Mouse (Mus musculus) stomach, postnatal 0 days (tissue): ENCODE data around the gene Ccr7. TPM values are rescaled to one million over a fixed set of nuclear protein-coding genes. Genes with fewer than 3 reads are reported as not detected.

Experiments
- ATAC-seq: fragments of 200-750 bp; cut with Nextera tagmentation; 2 replicates; pipeline ENCODE4 v1.8.0; 2017; ENCODE audit not compliant: low FRiP score, low TSS enrichment
- DNase-seq: peaks from one replicate; pipeline ENCODE4 v3.0.0-alpha.2; 2016; ENCODE audit warnings: low spot score
- H3K27ac ChIP-seq: fragments of 300-500 bp; sonication (generic); replicated peaks from 2 replicates; pipeline ENCODE4 v1.5.1; 2014; ENCODE audit warnings: mild to moderate bottlenecking, control low read depth
- H3K27me3 ChIP-seq: fragments of 300-500 bp; sonication (generic); 2 replicates; pipeline ENCODE4 v1.6.1; 2014; ENCODE audit warnings: low read length; ENCODE audit not compliant: control insufficient read depth, insufficient read depth
- H3K36me3 ChIP-seq: fragments of 300-500 bp; sonication (generic); 2 replicates; pipeline ENCODE4 v1.6.1; 2014; ENCODE audit warnings: low read length, mixed read lengths; ENCODE audit not compliant: control insufficient read depth, insufficient read depth
- H3K4me1 ChIP-seq: fragments of 300-500 bp; sonication (generic); replicated peaks from 2 replicates; pipeline ENCODE4 v1.6.1; 2014; ENCODE audit warnings: antibody characterized with exemption; ENCODE audit not compliant: control insufficient read depth, insufficient read depth
- H3K4me2 ChIP-seq: fragments of 300-500 bp; sonication (generic); replicated peaks from 2 replicates; pipeline ENCODE4 v1.6.1; 2014; ENCODE audit warnings: low read depth, mild to moderate bottlenecking, control low read depth, moderate library complexity
- H3K4me3 ChIP-seq: fragments of 300-500 bp; sonication (generic); 2 replicates; pipeline ENCODE4 v1.5.1; 2014; ENCODE audit warnings: low read depth, low read length, control low read depth
- H3K9ac ChIP-seq: fragments of 300-500 bp; sonication (generic); 2 replicates; pipeline ENCODE4 v1.6.1; 2014; ENCODE audit warnings: mild to moderate bottlenecking, low read length, control low read depth, mixed read lengths
- H3K9me3 ChIP-seq: fragments of 300-500 bp; sonication (generic); 2 replicates; pipeline ENCODE4 v1.6.1; 2016; ENCODE audit warnings: low read length; ENCODE audit not compliant: control insufficient read depth
- CTCF ChIP-seq: IDR thresholded peaks from 2 replicates; pipeline ENCODE4 v1.5.1; 2016; ENCODE audit warnings: antibody characterized with exemption, low read depth, mild to moderate bottlenecking, moderate library complexity
- EP300 ChIP-seq: optimal IDR thresholded peaks from 2 replicates; pipeline ENCODE3; 2016; ENCODE audit warnings: antibody characterized with exemption
- WGBS: fragments of 180-500 bp; shearing (Covaris S2); extraction: QIAGEN DNeasy Blood & Tissue Kit; methylation state at CpG from one replicate; pipeline ENCODE4 v1.1.7; 2014; 5-methylcytosine and 5-hydroxymethylcytosine counted together
- polyA plus RNA-seq: library from polyadenylated mRNA; unstranded; fragments of >200 nt; fragmentation: Nextera tagmentation; extraction: Ambion mirVana; gene quantifications from 2 replicates; pipeline ENCODE4 v1.2.1, GENCODE M21; 2015

Gene Ccr7
- polyA plus RNA-seq, 1 experiment from 2014 or later = 0.07 TPM

- H3K36me3 ChIP-seq = no peaks in the 10 kb centered on the region
- peaks cover 2% of the 10 kb centered on the region; the same call in 1 of the 2 replicates for H3K4me1 ChIP-seq
- DNase-seq (no peak), ATAC-seq (no peak)
- no peak overlapping the region for H3K4me2 ChIP-seq
- H3K9ac ChIP-seq = no peak overlapping the region
- TF ChIP-seq EP300 = no peak
- no peak for TF ChIP-seq CTCF
- no peak overlapping the region for H3K27ac ChIP-seq
- 73% methylated on average over 11 of the region's 11 CpGs for WGBS
- H3K4me3 ChIP-seq = no peak overlapping the region
- no peaks in the 10 kb centered on the region for H3K9me3 ChIP-seq
- H3K27me3 ChIP-seq = no peaks in the 10 kb centered on the region
Measured at GRCm38 (mm10) chr11:99151333-99151930, 3.4 kb downstream of the Ccr7 start.

GRCm38 (mm10) chr11:99150889-99151288, 4.0 kb downstream of the Ccr7 start:
- 54% methylated on average over 7 of the region's 7 CpGs for WGBS
- TF ChIP-seq EP300 (no peak), CTCF (no peak)
- no peak overlapping the region for H3K4me3 ChIP-seq

DNA sequence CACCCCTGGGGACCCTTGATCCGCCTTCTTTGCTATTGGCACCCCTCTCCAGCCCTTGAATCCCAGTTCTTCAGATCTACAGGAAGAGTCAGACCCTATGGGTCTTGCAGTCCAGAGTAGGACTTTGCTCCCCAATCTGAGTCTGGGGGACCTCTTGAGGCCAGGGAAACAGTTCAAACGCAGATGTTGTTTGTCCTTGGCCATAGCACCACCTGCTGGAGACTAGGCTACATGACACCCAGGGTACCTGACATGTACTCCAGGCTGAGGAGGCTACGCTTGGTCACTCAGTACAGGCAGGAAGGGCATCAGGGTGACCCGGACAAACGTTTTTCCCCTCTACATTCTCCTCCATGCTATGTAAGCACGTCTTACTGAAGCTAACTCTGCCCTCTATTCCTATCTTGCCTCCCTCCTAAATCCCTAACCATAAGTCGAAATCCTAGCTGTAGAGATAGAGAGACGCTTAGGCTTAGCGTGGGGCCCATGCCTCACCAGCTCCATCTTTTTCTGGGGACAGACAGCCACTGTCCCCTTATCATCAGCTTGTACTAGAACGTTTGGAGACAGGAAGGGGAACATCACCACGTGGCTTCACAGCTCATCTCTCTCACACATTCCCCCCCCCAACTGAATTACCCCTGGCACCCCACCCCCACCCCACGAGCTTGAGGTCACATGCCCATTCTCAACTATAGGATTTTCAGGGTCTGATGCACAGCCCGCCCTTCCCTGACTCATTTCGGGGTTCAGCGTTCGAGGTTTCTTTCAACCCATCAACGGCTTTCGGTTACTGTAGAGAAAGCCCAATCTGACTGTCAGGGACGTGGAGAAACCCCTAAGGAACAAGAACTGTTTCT, 4.7 kb downstream of the Ccr7 start:
- WGBS = 52% methylated on average over 19 of the region's 19 CpGs

More at GRCm38 (mm10) chr11:99150889-99151288, 4.0 kb downstream of the Ccr7 start:
- ATAC-seq = no peak
- H3K9me3 ChIP-seq = no peaks in the 10 kb centered on the region
- H3K4me1 ChIP-seq = peaks cover 2% of the 10 kb centered on the region; the same call in 1 of the 2 replicates
- no peaks in the 10 kb centered on the region for H3K27me3 ChIP-seq
- no peak for DNase-seq
- no peaks in the 10 kb centered on the region for H3K36me3 ChIP-seq
- no peak overlapping the region for H3K27ac ChIP-seq
- no peak overlapping the region for H3K4me2 ChIP-seq
- H3K9ac ChIP-seq = no peak overlapping the region

DNA sequence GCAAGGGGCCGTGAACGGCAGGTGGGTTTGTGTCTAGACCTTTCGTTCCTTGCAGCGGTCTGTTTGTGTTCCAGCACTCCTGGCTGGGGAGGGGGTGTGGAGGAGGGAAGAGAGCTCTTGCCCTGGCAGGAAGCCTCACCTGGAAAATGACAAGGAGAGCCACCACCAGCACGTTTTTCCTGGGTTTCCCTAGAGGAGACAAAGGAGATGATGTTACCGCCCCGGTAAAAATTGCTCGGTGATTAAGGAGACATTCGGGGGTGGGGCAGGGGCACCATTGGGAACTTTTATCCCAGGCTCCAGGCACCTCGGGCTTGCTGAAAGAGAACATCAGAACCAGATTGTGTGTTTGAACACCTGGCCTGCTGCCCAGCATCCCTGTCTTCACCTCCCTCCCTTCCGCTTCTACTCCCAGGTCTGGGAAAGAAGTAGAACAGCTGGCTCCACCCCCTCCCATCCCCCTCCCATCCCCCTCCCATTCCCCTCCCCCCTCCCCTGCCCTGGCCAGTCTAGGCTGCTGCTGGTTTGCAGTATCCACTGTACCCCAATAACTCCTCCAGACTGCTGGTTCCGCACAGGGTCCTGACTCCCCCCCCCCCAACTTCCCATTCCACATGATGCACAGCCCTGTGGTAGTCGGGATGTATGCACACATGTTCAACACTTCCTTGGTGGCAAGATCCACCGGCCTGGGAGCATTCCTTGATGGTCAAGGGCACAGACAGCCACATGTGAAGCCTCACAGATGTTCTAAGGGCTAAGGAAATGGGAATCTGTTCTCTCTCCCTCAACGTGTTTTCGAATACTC, 5.8 kb downstream of the Ccr7 start:
- no peak for TF ChIP-seq EP300
- TF ChIP-seq CTCF = no peak; the same call in 1 of the 2 replicates
- H3K27ac ChIP-seq = peak overlapping the region; percentile 82
- H3K36me3 ChIP-seq = no peaks in the 10 kb centered on the region
- H3K4me2 ChIP-seq = no peak overlapping the region
- H3K27me3 ChIP-seq = no peaks in the 10 kb centered on the region
- no peak for ATAC-seq
- WGBS = 13% methylated on average over 16 of the region's 16 CpGs
- H3K4me3 ChIP-seq = no peak overlapping the region
- peak; percentile 52 for DNase-seq
- H3K9me3 ChIP-seq = no peaks in the 10 kb centered on the region
- no peak overlapping the region for H3K9ac ChIP-seq
- peaks cover 2% of the 10 kb centered on the region; the same call in 1 of the 2 replicates for H3K4me1 ChIP-seq

More for the DNA sequence above, 4.7 kb downstream of the Ccr7 start:
- DNase-seq (peak; percentile 75), ATAC-seq (peak; percentile 47; the same call in 1 of the 2 replicates)
- H3K4me2 ChIP-seq = no peak overlapping the region
- H3K27ac ChIP-seq = no peak overlapping the region
- no peaks in the 10 kb centered on the region for H3K36me3 ChIP-seq
- TF ChIP-seq EP300 (no peak), CTCF (peak; percentile 98)
- H3K9ac ChIP-seq = no peak overlapping the region
- no peaks in the 10 kb centered on the region for H3K27me3 ChIP-seq
- peaks cover 2% of the 10 kb centered on the region; the same call in 1 of the 2 replicates for H3K4me1 ChIP-seq
- no peaks in the 10 kb centered on the region for H3K9me3 ChIP-seq
- no peak overlapping the region for H3K4me3 ChIP-seq

DNA sequence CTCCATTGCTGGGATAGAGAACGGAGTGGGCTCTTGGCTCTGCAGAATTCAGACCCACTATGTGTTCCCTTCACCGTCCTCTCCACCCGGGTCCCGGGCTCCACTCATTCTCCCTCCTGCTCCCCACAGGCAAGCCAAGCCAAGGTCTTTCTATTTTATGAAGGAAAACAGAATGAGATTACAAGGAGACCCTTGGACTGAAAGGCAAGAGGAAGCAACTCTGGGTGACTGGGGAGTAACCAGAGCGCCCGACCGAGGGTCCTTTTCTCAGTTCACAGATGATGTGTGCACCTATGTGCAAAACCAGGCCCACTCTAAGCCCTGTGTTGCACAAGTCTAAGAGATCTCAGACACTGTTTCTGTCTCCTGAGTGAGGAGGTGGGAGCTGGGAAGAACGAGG, 6.5 kb downstream of the Ccr7 start:
- H3K4me1 ChIP-seq = peaks cover 2% of the 10 kb centered on the region; the same call in 1 of the 2 replicates
- H3K27ac ChIP-seq = peak overlapping the region; percentile 82
- H3K36me3 ChIP-seq = no peaks in the 10 kb centered on the region
- no peak for DNase-seq
- no peak overlapping the region for H3K9ac ChIP-seq
- no peaks in the 10 kb centered on the region for H3K27me3 ChIP-seq
- H3K9me3 ChIP-seq = no peaks in the 10 kb centered on the region
- no peak overlapping the region for H3K4me2 ChIP-seq
- 57% methylated on average over 8 of the region's 8 CpGs for WGBS
- ATAC-seq = no peak
- H3K4me3 ChIP-seq = no peak overlapping the region
- TF ChIP-seq EP300 = no peak
- no peak for TF ChIP-seq CTCF
